Mouse (Mus musculus) forebrain, embryonic 12.5 days (tissue): ENCODE measurements around the gene Tulp2. TPM values are rescaled to one million over a fixed set of nuclear protein-coding genes. Genes with fewer than 3 reads are reported as not detected.
"Not testable (repeated sequence)": the region's sequence is repeated elsewhere in the genome, so short reads cannot be mapped to it uniquely, and the experiment has no call there.

ENCODE experiments used
- ATAC-seq: fragments of 200-750 bp; cut with Nextera tagmentation; 2 replicates; pipeline ENCODE4 v1.8.0; 2017; ENCODE audit warnings: moderate TSS enrichment; ENCODE audit not compliant: low FRiP score
- H3K27ac ChIP-seq: fragments of 300-500 bp; sonication (generic); 2 replicates; pipeline ENCODE4 v1.5.1; 2016; ENCODE audit warnings: mild to moderate bottlenecking
- H3K27me3 ChIP-seq: fragments of 300-500 bp; sonication (generic); 2 replicates; pipeline ENCODE4 v1.6.1; 2016; ENCODE audit warnings: mild to moderate bottlenecking
- H3K36me3 ChIP-seq: fragments of 300-500 bp; sonication (generic); replicated peaks from 2 replicates; pipeline ENCODE4 v1.6.1; 2016; ENCODE audit warnings: mild to moderate bottlenecking
- H3K4me1 ChIP-seq: fragments of 300-500 bp; sonication (generic); 2 replicates; pipeline ENCODE4 v1.6.1; 2016
- H3K4me2 ChIP-seq: fragments of 300-500 bp; sonication (generic); 2 replicates; pipeline ENCODE4 v1.6.1; 2016; ENCODE audit warnings: mild to moderate bottlenecking, moderate library complexity
- H3K4me3 ChIP-seq: fragments of 300-500 bp; sonication (generic); replicated peaks from 2 replicates; pipeline ENCODE4 v1.5.1; 2016; ENCODE audit warnings: mild to moderate bottlenecking
- H3K9ac ChIP-seq: fragments of 300-500 bp; sonication (generic); 2 replicates; pipeline ENCODE4 v1.6.1; 2016; ENCODE audit warnings: mild to moderate bottlenecking
- H3K9me3 ChIP-seq: fragments of 300-500 bp; sonication (generic); 2 replicates; pipeline ENCODE4 v1.6.1; 2016
- WGBS: fragments of 180-500 bp; shearing (Covaris S2); methylation state at CpG from one replicate; pipeline ENCODE4 v1.1.7; 2016; 5-methylcytosine and 5-hydroxymethylcytosine counted together
- polyA plus RNA-seq: library from polyadenylated mRNA; unstranded; fragments of >200 nt; fragmentation: Nextera tagmentation; extraction: Ambion mirVana; gene quantifications from 2 replicates; pipeline ENCODE4 v1.2.1, GENCODE M21; 2016

Tulp2 gene
- polyA plus RNA-seq, 1 experiment from 2014 or later: 0.34 TPM

GRCm38 (mm10) chr7:45494548-45494947, 12.9 kb downstream of the Tulp2 start:
- Histone ChIP-seq H3K4me3 (no peak overlapping the region), H3K9ac (no peak overlapping the region), H3K4me2 (no peak overlapping the region), H3K36me3 (peaks cover 63% of the 10 kb centered on the region), H3K27me3 (no peaks in the 10 kb centered on the region), H3K27ac (no peak overlapping the region), H3K4me1 (peaks cover 9% of the 10 kb centered on the region), H3K9me3 (no peaks in the 10 kb centered on the region)
- no peak for ATAC-seq
- WGBS: 87% methylated on average over 9 of the region's 9 CpGs

- 97% methylated on average over 6 of the region's 6 CpGs for WGBS
- Histone ChIP-seq H3K4me1 (no peaks in the 10 kb centered on the region), H3K27ac (no peak overlapping the region), H3K4me2 (no peak overlapping the region), H3K27me3 (no peaks in the 10 kb centered on the region), H3K36me3 (peaks cover 81% of the 10 kb centered on the region), H3K9ac (no peak overlapping the region), H3K4me3 (no peak overlapping the region), H3K9me3 (no peaks in the 10 kb centered on the region)
- ATAC-seq: no peak
These were observed 16.8 kb downstream of the Tulp2 start for GRCm38 (mm10) chr7:45498427-45498826.

- Histone ChIP-seq H3K27ac (no peak overlapping the region), H3K27me3 (no peaks in the 10 kb centered on the region), H3K9me3 (no peaks in the 10 kb centered on the region), H3K36me3 (peaks cover 17% of the 10 kb centered on the region), H3K4me2 (no peak overlapping the region), H3K4me3 (no peak overlapping the region), H3K4me1 (peaks cover 14% of the 10 kb centered on the region), H3K9ac (no peak overlapping the region)
- 91% methylated on average over 6 of the region's 6 CpGs for WGBS
- no peak for ATAC-seq
These were observed 25.9 kb downstream of the Tulp2 start for GRCm38 (mm10) chr7:45507583-45507982.

GRCm38 (mm10) chr7:45508561-45508960, 26.9 kb downstream of the Tulp2 start:
- Histone ChIP-seq H3K9me3 (no peaks in the 10 kb centered on the region), H3K9ac (0 out of 2 replicates have a peak overlapping the region, but pooled peaks have one; percentile 75), H3K36me3 (peaks cover 12% of the 10 kb centered on the region), H3K4me2 (peak overlapping the region; percentile 62; the same call in 1 of the 2 replicates), H3K4me1 (peaks cover 14% of the 10 kb centered on the region), H3K27ac (no peak overlapping the region), H3K27me3 (no peaks in the 10 kb centered on the region), H3K4me3 (no peak overlapping the region)
- ATAC-seq: no peak
- WGBS: 88% methylated on average over 6 of the region's 6 CpGs

- Histone ChIP-seq H3K9me3 (no peaks in the 10 kb centered on the region), H3K27me3 (no peaks in the 10 kb centered on the region), H3K4me2 (peak overlapping the region; percentile 62), H3K4me3 (peak overlapping the region; percentile 69), H3K27ac (0 out of 2 replicates have a peak overlapping the region, but pooled peaks have one; percentile 88), H3K4me1 (peaks cover 14% of the 10 kb centered on the region), H3K36me3 (peaks cover 12% of the 10 kb centered on the region), H3K9ac (peak overlapping the region; percentile 75)
- ATAC-seq: no peak
- WGBS: 45% methylated on average over 19 of the region's 19 CpGs
These were observed 27.7 kb downstream of the Tulp2 start for GRCm38 (mm10) chr7:45509181-45509882.

GRCm38 (mm10) chr7:45509912-45510787, 28.5 kb downstream of the Tulp2 start, which contains the start of gene Nucb1:
Nucb1 (minus strand) TSS chr7:45510406.
- Histone ChIP-seq H3K36me3 (peaks cover 9% of the 10 kb centered on the region), H3K27ac (peak within 1 kb of the TSS; percentile 88), H3K4me1 (peaks cover 14% of the 10 kb centered on the region), H3K4me3 (peak within 1 kb of the TSS; percentile 69), H3K4me2 (peak within 1 kb of the TSS; percentile 62), H3K27me3 (no peaks in the 10 kb centered on the region), H3K9me3 (no peaks in the 10 kb centered on the region), H3K9ac (peak within 1 kb of the TSS; percentile 75)
- peak; percentile 91 for ATAC-seq
- WGBS: under 1% methylated on average over 44 of the region's 44 CpGs

- 83% methylated on average over 7 of the region's 7 CpGs for WGBS
These were observed 32.7 kb downstream of the Tulp2 start for GRCm38 (mm10) chr7:45514411-45514810.

GRCm38 (mm10) chr7:45515436-45515835, 33.8 kb downstream of the Tulp2 start:
- no peaks in the 10 kb centered on the region for H3K9me3 ChIP-seq
- no peaks in the 10 kb centered on the region for H3K4me1 ChIP-seq
- H3K27ac ChIP-seq: no peak overlapping the region
- WGBS: 32% methylated on average over 16 of the region's 16 CpGs
- no peak overlapping the region for H3K4me2 ChIP-seq
- no peak overlapping the region for H3K4me3 ChIP-seq
- no peak overlapping the region for H3K9ac ChIP-seq
- H3K36me3 ChIP-seq: no peaks in the 10 kb centered on the region
- no peak for ATAC-seq
- H3K27me3 ChIP-seq: no peaks in the 10 kb centered on the region

More at GRCm38 (mm10) chr7:45514411-45514810, 32.7 kb downstream of the Tulp2 start:
- Histone ChIP-seq H3K36me3 (no peaks in the 10 kb centered on the region), H3K27ac (no peak overlapping the region), H3K4me2 (no peak overlapping the region), H3K9ac (no peak overlapping the region), H3K27me3 (no peaks in the 10 kb centered on the region), H3K9me3 (no peaks in the 10 kb centered on the region), H3K4me1 (peaks cover 4% of the 10 kb centered on the region), H3K4me3 (no peak overlapping the region)
- no peak for ATAC-seq

GRCm38 (mm10) chr7:45516846-45517245, 35.2 kb downstream of the Tulp2 start:
- H3K4me2 ChIP-seq, H3K4me3 ChIP-seq, H3K27ac ChIP-seq, H3K4me1 ChIP-seq, H3K36me3 ChIP-seq, H3K9me3 ChIP-seq, ATAC-seq, H3K27me3 ChIP-seq, H3K9ac ChIP-seq: not testable (repeated sequence)
- WGBS: 69% methylated on average over 5 of the region's 5 CpGs

- Histone ChIP-seq H3K27ac (no peak overlapping the region), H3K9me3 (no peaks in the 10 kb centered on the region), H3K36me3 (0 out of 2 replicates have a peak, but pooled peaks cover 1% of the 10 kb centered on the region), H3K4me1 (peaks cover 4% of the 10 kb centered on the region; the same call in 1 of the 2 replicates), H3K4me2 (no peak overlapping the region), H3K9ac (no peak overlapping the region), H3K4me3 (no peak overlapping the region), H3K27me3 (no peaks in the 10 kb centered on the region)
- ATAC-seq: no peak
- 90% methylated on average over 16 of the region's 16 CpGs for WGBS
These were observed 36.9 kb downstream of the Tulp2 start for GRCm38 (mm10) chr7:45518618-45519017.

- Histone ChIP-seq H3K4me3 (no peak overlapping the region), H3K27me3 (no peaks in the 10 kb centered on the region), H3K4me2 (no peak overlapping the region), H3K36me3 (0 out of 2 replicates have a peak, but pooled peaks cover 4% of the 10 kb centered on the region), H3K9ac (no peak overlapping the region), H3K27ac (no peak overlapping the region), H3K4me1 (peaks cover 8% of the 10 kb centered on the region; the same call in 1 of the 2 replicates), H3K9me3 (no peaks in the 10 kb centered on the region)
- WGBS: 81% methylated on average over 8 of the region's 8 CpGs
- no peak for ATAC-seq
These were observed 37.9 kb downstream of the Tulp2 start for GRCm38 (mm10) chr7:45519345-45520120.

GRCm38 (mm10) chr7:45520605-45521004, 38.9 kb downstream of the Tulp2 start:
- Histone ChIP-seq H3K4me2 (no peak overlapping the region), H3K27ac (no peak overlapping the region), H3K36me3 (0 out of 2 replicates have a peak, but pooled peaks cover 4% of the 10 kb centered on the region), H3K4me1 (peaks cover 19% of the 10 kb centered on the region), H3K4me3 (no peak overlapping the region), H3K27me3 (no peaks in the 10 kb centered on the region), H3K9me3 (no peaks in the 10 kb centered on the region), H3K9ac (no peak overlapping the region)
- 91% methylated on average over 7 of the region's 7 CpGs for WGBS
- no peak for ATAC-seq
